Mouse (Mus musculus): ENCODE results near the gene Klk11.

Klk11 gene

GRCm38 (mm10) chr7:43796355-43796754 lies 22.0 kb downstream of the Klk11 start:
- DNase-seq (ENCODE audit: low spot score), result no peak

- DNase-seq (ENCODE audit: low spot score), result no peak
Measured at GRCm38 (mm10) chr7:43797333-43797769, 22.9 kb downstream of the Klk11 start, which contains the start of gene Klk8. Klk8 (plus strand) TSS chr7:43797577.

DNA sequence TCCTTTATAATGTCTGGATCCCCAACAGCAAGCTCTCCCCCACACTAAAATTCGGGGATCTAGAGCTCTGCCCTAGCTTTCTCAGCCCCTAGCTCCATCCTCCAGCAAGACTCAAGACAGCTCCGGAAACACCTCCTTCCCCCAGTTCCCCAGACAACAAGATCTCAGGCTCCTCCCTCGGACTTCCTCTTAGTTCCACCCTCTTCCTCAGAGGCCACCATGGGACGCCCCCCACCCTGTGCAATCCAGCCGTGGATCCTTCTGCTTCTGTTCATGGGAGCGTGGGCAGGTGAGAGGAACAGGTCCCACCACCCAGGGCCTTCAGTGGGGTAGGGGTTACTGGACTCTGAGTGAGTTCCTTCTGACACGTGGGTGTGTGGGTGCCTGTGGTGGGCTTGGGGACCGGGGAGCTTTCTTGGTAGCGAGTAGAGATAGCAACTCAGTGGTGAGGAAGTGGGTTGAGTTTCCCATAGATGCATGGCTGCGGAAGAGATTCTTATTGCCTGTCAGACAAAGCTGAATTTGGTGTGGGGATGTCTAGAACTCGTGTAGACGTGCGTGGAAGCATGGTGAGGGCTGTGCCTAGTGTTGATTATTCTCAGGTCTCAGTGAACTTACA lies 23.5 kb downstream of the Klk11 start:
- no peak for DNase-seq (ENCODE audit: low spot score)

DNA sequence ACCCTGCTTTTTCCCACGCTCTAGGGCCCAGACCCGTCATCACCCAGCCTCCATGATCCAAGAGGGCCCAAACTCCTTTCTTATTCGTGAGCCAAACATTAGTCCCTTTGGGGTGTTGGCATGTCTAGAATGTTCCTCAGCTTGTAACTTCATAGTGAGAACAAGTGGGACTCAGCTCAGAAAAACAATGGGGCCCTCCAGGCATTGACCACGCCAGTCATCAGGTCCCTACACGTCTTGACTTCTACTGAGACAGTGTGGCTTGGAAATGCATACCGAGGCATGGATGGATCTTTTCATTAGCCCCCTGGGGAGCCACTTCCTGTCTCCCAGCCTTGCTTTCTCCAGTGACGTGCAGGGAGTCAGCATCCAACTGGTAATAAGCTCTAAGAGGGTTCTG lies 25.5 kb downstream of the Klk11 start:
- no peak for DNase-seq (ENCODE audit: low spot score)

- DNase-seq (ENCODE audit: low spot score), result no peak
Measured at GRCm38 (mm10) chr7:43810994-43811393, 36.6 kb downstream of the Klk11 start, which contains the start of gene Klk7. Klk7 (plus strand) TSS chr7:43811294.

GRCm38 (mm10) chr7:43815211-43815610 lies 40.8 kb downstream of the Klk11 start:
- no peak for DNase-seq (ENCODE audit: low spot score)

DNA sequence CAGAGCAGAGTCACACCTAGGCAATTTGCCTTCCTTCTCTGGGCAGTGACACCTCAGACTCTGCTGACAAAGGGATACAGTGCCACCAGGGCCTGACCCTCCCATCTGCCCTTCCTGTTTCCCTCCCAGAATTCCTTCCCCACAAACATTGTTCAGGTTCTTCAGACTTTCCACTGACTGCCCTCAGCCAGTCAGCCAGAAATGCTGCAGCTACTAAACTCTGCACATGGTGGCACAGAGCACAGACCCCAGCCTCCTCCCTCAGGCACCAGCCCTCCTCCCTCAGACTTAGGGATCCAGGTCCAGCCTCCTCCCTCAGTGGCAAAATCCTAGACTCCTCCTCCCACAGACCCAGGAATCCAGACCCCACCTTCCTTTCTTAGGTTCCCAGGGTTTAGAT lies 42.3 kb downstream of the Klk11 start:
- DNase-seq (ENCODE audit: low spot score), result no peak

- DNase-seq (ENCODE audit: low spot score), result no peak
Measured at GRCm38 (mm10) chr7:43821581-43821980, 47.2 kb downstream of the Klk11 start.

DNA sequence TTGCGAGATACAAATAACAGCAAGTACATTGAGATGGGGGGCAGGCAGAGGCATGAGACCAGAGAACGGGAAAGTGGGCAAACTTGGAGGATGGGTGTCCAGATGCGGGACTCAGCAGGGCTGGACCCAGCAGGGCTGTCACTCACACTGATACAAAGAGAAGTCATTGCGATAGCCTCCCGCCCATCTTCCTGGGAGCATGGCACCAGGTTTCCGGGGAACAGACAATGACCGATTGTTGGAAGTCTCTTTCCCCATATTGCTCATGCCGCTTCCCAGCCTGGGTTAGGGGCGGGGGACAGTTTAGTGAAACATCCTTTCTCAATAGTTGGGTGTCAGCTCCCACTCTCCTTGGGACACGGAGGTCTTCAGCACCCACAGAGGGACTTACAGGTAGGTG lies 49.8 kb downstream of the Klk11 start, which contains the start of gene Klk6:
TSS of gene Klk6 (plus strand) at position 301 of the 400 bp plus-strand sequence.
- no peak for DNase-seq (ENCODE audit: low spot score)

DNA sequence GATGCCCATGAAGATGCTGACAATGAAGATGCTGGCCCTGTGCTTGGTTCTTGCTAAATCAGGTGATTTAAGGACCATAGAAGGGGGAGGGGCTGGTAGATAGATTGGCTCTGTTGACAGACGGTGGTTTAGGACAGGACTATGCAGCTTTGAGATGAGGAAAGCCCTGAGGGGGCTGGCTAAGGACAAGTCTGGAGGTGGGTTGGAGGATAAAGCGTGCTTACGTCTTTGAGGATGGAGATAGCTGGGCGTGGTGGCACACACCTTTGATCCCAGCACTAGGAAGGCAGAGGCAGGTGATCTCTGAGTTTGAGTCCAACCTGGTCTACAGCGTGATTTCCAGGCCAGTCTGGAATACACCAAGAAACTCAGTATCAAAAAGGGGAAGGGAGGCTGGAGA lies 51.7 kb downstream of the Klk11 start:
- no peak for DNase-seq (ENCODE audit: low spot score)

- DNase-seq (ENCODE audit: low spot score), result no peak
Measured at GRCm38 (mm10) chr7:43827706-43828105, 53.3 kb downstream of the Klk11 start.

Measured in ovary, postnatal 14 days (tissue).